Mouse (Mus musculus) hematopoietic stem cell, adult 5-6 weeks (primary cell): ENCODE data around the gene Emg1. TPM values are rescaled to one million over a fixed set of nuclear protein-coding genes. Genes with fewer than 3 reads are reported as not detected.

Source experiments
- ATAC-seq, 2 experiments: fragments of 125-278 bp in 1 of 2; replicated peaks in 1 of 2; 2 replicates each; pipeline ENCODE4 v1.8.0; 2016 to 2017; ENCODE audit warnings: inconsistent platforms in 2 of 2, mild to moderate bottlenecking in 2 of 2, moderate number of reproducible peaks in 2 of 2, low read depth in 1 of 2, moderate TSS enrichment in 1 of 2; ENCODE audit not compliant: low FRiP score in 2 of 2, poor library complexity in 2 of 2, severe bottlenecking in 2 of 2, insufficient read depth in 1 of 2, low TSS enrichment in 1 of 2
- total RNA-seq: library from RNA; stranded (forward); fragments of 172-1452, 232-1000 nt; gene quantifications from 2 replicates; pipeline ENCODE4 v1.2.3, GENCODE M21; 2017

The Emg1 gene
- total RNA-seq, 1 experiment from 2014 or later = 203 TPM

- ATAC-seq = peak in 1 of 2 experiments; percentile 3; a peak in 1 of 4 replicates
These were observed 11.0 kb upstream of the Emg1 start for GRCm38 (mm10) chr6:124722876-124723473.

- ATAC-seq = peak in 1 of 2 experiments; percentile 31; a peak in 2 of 4 replicates
These were observed 8.9 kb upstream of the Emg1 start for GRCm38 (mm10) chr6:124720904-124721303.

GRCm38 (mm10) chr6:124719354-124719978 lies 7.5 kb upstream of the Emg1 start:
- no peak for ATAC-seq

GRCm38 (mm10) chr6:124718703-124719102 lies 6.7 kb upstream of the Emg1 start:
- ATAC-seq = no peak

- ATAC-seq = no peak
These were observed 6.0 kb upstream of the Emg1 start for GRCm38 (mm10) chr6:124717968-124718367.

- ATAC-seq = peak; percentile 48 to 53; a peak in 3 of 4 replicates
These were observed 5.0 kb upstream of the Emg1 start for GRCm38 (mm10) chr6:124716864-124717490.

GRCm38 (mm10) chr6:124712918-124713317 lies 940 bp upstream of the Emg1 start:
- no peak for ATAC-seq

- no peak for ATAC-seq
These were observed 3.6 kb downstream of the Emg1 start for GRCm38 (mm10) chr6:124708289-124708889.

- no peak for ATAC-seq
These were observed 5.8 kb downstream of the Emg1 start for GRCm38 (mm10) chr6:124706061-124706627.

GRCm38 (mm10) chr6:124704417-124704816 lies 7.6 kb downstream of the Emg1 start:
- no peak for ATAC-seq

- no peak for ATAC-seq
These were observed 8.2 kb downstream of the Emg1 start for GRCm38 (mm10) chr6:124703789-124704188.

GRCm38 (mm10) chr6:124702784-124703103 lies 9.2 kb downstream of the Emg1 start:
- peak; percentile 86 to 89 for ATAC-seq

GRCm38 (mm10) chr6:124702102-124702783 lies 9.7 kb downstream of the Emg1 start:
- no peak for ATAC-seq

GRCm38 (mm10) chr6:124701338-124701737 lies 10.6 kb downstream of the Emg1 start:
- ATAC-seq = no peak

- ATAC-seq = no peak
These were observed 11.9 kb downstream of the Emg1 start for GRCm38 (mm10) chr6:124699962-124700610.

GRCm38 (mm10) chr6:124699366-124699765 lies 12.6 kb downstream of the Emg1 start:
- no peak for ATAC-seq

- no peak for ATAC-seq
These were observed 13.2 kb downstream of the Emg1 start for GRCm38 (mm10) chr6:124698751-124699150.
